Mouse (Mus musculus) liver, embryonic 11.5 days (tissue): ENCODE data around the gene Sorbs2. TPM values are rescaled to one million over a fixed set of nuclear protein-coding genes. Genes with fewer than 3 reads are reported as not detected.

ENCODE experiments used
- ATAC-seq: fragments of 200-750 bp; cut with Nextera tagmentation; replicated peaks from 2 replicates; pipeline ENCODE4 v1.8.0; 2017; ENCODE audit warnings: moderate number of reproducible peaks, mild to moderate bottlenecking, moderate TSS enrichment, moderate library complexity; ENCODE audit not compliant: low FRiP score
- DNase-seq: peaks from one replicate; pipeline ENCODE4 v3.0.0-alpha.2; 2017; ENCODE audit warnings: low spot score
- H3K27ac ChIP-seq: fragments of 300-500 bp; sonication (generic); 2 replicates; pipeline ENCODE4 v1.5.1; 2014; ENCODE audit warnings: mild to moderate bottlenecking, low read depth, low read length, control low read depth
- H3K27me3 ChIP-seq: fragments of 300-500 bp; sonication (generic); replicated peaks from 2 replicates; pipeline ENCODE4 v1.6.1; 2014; ENCODE audit warnings: low read length, mixed read lengths; ENCODE audit not compliant: control insufficient read depth, insufficient read depth
- H3K36me3 ChIP-seq: fragments of 300-500 bp; sonication (generic); 2 replicates; pipeline ENCODE4 v1.6.1; 2014; ENCODE audit warnings: mild to moderate bottlenecking, low read length, moderate library complexity, mixed read lengths; ENCODE audit not compliant: control insufficient read depth, insufficient read depth
- H3K4me1 ChIP-seq: fragments of 300-500 bp; sonication (generic); replicated peaks from 2 replicates; pipeline ENCODE4 v1.6.1; 2014; ENCODE audit warnings: low read length, mixed read lengths; ENCODE audit not compliant: control insufficient read depth, insufficient read depth
- H3K4me2 ChIP-seq: fragments of 300-500 bp; sonication (generic); 2 replicates; pipeline ENCODE4 v1.6.1; 2014; ENCODE audit warnings: mild to moderate bottlenecking, control low read depth, moderate library complexity
- H3K4me3 ChIP-seq: fragments of 300-500 bp; sonication (generic); 2 replicates; pipeline ENCODE4 v1.5.1; 2014; ENCODE audit warnings: low read depth, low read length, control low read depth
- H3K9ac ChIP-seq: fragments of 300-500 bp; sonication (generic); 2 replicates; pipeline ENCODE4 v1.6.1; 2014; ENCODE audit warnings: low read depth, low read length, control low read depth
- H3K9me3 ChIP-seq: fragments of 300-500 bp; sonication (generic); 2 replicates; pipeline ENCODE4 v1.6.1; 2016; ENCODE audit warnings: low read length, inconsistent platforms, mixed read lengths; ENCODE audit not compliant: control insufficient read depth
- WGBS: fragments of 180-500 bp; shearing (Covaris S2); extraction: QIAGEN DNeasy Blood & Tissue Kit; methylation state at CpG from one replicate; pipeline ENCODE4 v1.1.7; 2014; 5-methylcytosine and 5-hydroxymethylcytosine counted together
- polyA plus RNA-seq: library from polyadenylated mRNA; unstranded; fragments of >200 nt; fragmentation: Nextera tagmentation; extraction: Ambion mirVana; gene quantifications from 2 replicates; pipeline ENCODE4 v1.2.1, GENCODE M21; 2014

Sorbs2 gene
- polyA plus RNA-seq, 1 experiment from 2014 or later: 5.7 TPM

DNA sequence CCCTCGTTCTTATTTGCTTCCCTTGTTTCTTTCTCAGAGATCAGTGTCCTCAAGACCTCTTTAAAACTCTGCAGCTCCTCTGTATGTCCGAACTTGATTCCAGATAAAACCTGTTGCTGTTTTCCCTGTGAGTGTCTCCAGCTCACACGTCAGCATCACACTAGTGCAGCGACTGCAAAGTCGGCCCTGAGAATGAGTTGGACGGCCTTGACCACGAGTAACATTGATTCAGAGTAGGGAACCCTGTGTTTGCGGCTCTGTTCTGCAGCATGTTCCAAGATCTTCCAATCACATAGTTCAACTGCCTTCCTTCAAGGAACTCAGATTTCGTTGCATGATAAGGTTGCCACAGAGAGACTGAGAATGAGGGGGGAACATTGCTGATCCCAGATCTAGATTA lies 268.8 kb downstream of the Sorbs2 start:
- no peak overlapping the region for H3K4me3 ChIP-seq
- H3K4me2 ChIP-seq: no peak overlapping the region
- H3K9ac ChIP-seq: no peak overlapping the region
- H3K36me3 ChIP-seq: no peaks in the 10 kb centered on the region
- H3K4me1 ChIP-seq: no peaks in the 10 kb centered on the region
- 86% methylated on average over 9 of the region's 9 CpGs for WGBS
- ATAC-seq: no peak
- H3K27ac ChIP-seq: no peak overlapping the region
- H3K9me3 ChIP-seq: no peaks in the 10 kb centered on the region
- no peak for DNase-seq
- H3K27me3 ChIP-seq: no peaks in the 10 kb centered on the region

DNA sequence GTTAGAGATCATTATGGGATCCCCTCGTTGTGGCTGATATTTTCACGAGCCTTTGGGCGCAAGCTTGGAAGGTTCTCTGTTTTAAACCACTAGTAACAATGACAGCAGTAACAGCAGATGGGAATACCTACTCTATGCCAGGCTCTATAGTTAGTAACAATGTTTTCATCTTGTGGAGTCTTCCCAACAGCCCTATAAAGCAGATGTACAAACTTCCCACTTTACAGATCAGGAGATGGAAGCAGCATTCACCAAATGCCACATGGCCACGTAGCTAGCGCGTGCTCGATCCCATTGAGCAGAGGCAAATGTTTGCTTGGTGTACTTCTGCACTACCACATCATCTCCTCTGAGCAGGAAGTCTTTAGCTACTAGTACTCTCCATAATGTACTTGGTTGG lies 269.4 kb downstream of the Sorbs2 start:
- DNase-seq: no peak
- 89% methylated on average over 7 of the region's 7 CpGs for WGBS
- H3K9me3 ChIP-seq: no peaks in the 10 kb centered on the region
- no peak for ATAC-seq
- H3K9ac ChIP-seq: no peak overlapping the region
- no peak overlapping the region for H3K27ac ChIP-seq
- no peaks in the 10 kb centered on the region for H3K27me3 ChIP-seq
- H3K4me3 ChIP-seq: no peak overlapping the region
- no peak overlapping the region for H3K4me2 ChIP-seq
- H3K4me1 ChIP-seq: no peaks in the 10 kb centered on the region
- H3K36me3 ChIP-seq: no peaks in the 10 kb centered on the region

DNA sequence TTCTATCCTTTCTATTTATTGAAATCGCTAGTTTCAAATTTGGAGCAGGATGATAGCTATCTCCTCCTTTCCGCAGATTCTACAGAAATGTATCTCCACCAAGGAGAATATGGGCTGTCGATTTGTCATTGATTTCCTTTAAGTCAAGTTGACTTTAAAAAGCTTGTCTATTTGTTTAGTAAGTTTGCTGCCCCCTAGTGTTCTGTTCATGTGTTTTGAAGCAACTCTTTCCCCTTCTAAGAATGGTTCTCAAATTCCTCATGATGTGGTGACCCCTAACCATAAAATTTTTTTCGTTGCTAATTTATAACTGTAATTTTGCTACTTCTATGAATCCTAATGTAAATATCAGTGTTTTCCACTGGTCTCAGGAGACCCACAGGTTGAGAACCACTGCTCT lies 273.0 kb downstream of the Sorbs2 start:
- no peak overlapping the region for H3K4me2 ChIP-seq
- no peaks in the 10 kb centered on the region for H3K4me1 ChIP-seq
- no peak overlapping the region for H3K27ac ChIP-seq
- H3K36me3 ChIP-seq: no peaks in the 10 kb centered on the region
- WGBS: 40% methylated on average over 4 of the region's 4 CpGs
- H3K9ac ChIP-seq: no peak overlapping the region
- ATAC-seq (no peak), DNase-seq (no peak)
- H3K9me3 ChIP-seq: no peaks in the 10 kb centered on the region
- no peak overlapping the region for H3K4me3 ChIP-seq
- H3K27me3 ChIP-seq: no peaks in the 10 kb centered on the region

DNA sequence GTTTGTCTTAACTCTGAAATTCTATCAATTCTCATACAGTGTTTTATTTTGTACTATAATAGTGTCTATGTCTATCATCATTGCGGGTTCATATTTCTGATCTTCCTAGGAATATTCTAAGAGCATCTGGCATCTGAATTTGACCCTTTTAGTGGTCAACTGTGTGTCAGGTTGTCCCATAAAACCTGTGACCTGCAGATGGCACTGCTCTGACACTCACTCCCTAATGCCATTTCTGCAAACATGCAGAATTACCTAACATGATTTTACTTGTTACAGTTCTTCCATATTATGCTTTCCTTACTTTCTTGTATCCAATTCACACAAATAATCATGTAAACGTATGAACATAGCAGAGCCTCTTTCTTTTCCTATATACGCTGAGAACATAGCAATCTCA lies 281.0 kb downstream of the Sorbs2 start:
- Histone ChIP-seq H3K4me1 (no peaks in the 10 kb centered on the region), H3K9me3 (no peaks in the 10 kb centered on the region), H3K36me3 (no peaks in the 10 kb centered on the region), H3K4me2 (no peak overlapping the region), H3K27ac (no peak overlapping the region), H3K4me3 (no peak overlapping the region), H3K27me3 (no peaks in the 10 kb centered on the region), H3K9ac (no peak overlapping the region)
- ATAC-seq (no peak), DNase-seq (no peak)
- 75% methylated on average over 3 of the region's 3 CpGs for WGBS

DNA sequence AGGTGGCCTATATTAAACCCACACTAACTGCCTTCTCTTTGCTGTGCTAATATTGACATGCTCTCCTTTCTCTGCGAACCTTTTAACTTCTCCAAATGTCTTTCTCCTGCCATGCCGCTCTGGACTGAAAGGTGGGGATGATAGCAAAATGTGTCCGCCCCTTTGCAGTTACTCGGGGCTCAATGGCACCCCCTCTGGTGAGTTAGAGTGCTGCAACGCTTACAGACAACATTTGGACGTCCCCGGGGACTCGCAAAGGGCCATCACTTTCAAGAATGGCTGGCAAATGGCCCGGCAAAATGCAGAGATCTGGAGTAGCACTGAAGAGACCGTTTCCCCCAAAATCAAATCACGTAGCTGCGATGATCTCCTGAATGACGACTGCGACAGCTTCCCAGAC lies 287.3 kb downstream of the Sorbs2 start:
- DNase-seq (no peak), ATAC-seq (no peak)
- Histone ChIP-seq H3K27me3 (no peaks in the 10 kb centered on the region), H3K9ac (no peak overlapping the region), H3K36me3 (no peaks in the 10 kb centered on the region), H3K4me2 (no peak overlapping the region), H3K4me3 (no peak overlapping the region), H3K4me1 (no peaks in the 10 kb centered on the region), H3K9me3 (no peaks in the 10 kb centered on the region), H3K27ac (no peak overlapping the region)
- whole genome bisulfite sequencing: 87% methylated on average over 14 of the region's 14 CpGs

DNA sequence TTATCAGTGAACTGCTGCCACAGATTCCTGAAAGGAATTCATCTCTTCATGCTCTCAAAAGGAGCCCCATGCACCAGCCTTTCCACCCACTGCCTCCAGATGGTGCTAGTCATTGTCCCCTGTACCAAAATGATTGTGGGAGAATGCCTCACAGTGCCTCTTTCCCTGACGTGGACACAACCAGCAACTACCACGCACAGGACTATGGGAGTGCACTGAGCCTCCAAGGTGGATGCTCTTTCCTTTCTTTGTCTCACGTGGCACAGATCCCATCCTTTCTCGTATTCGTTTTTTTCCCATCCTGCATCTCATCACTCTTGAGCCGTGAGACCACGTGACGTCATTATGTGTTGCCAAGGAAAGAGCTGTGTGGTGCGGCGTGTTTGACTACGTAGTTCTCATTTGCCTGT lies 288.7 kb downstream of the Sorbs2 start:
- no peaks in the 10 kb centered on the region for H3K4me1 ChIP-seq
- no peak overlapping the region for H3K9ac ChIP-seq
- H3K27me3 ChIP-seq: no peaks in the 10 kb centered on the region
- H3K4me3 ChIP-seq: no peak overlapping the region
- no peaks in the 10 kb centered on the region for H3K36me3 ChIP-seq
- DNase-seq (no peak), ATAC-seq (no peak)
- H3K4me2 ChIP-seq: no peak overlapping the region
- no peaks in the 10 kb centered on the region for H3K9me3 ChIP-seq
- WGBS: 65% methylated on average over 11 of the region's 11 CpGs
- no peak overlapping the region for H3K27ac ChIP-seq

DNA sequence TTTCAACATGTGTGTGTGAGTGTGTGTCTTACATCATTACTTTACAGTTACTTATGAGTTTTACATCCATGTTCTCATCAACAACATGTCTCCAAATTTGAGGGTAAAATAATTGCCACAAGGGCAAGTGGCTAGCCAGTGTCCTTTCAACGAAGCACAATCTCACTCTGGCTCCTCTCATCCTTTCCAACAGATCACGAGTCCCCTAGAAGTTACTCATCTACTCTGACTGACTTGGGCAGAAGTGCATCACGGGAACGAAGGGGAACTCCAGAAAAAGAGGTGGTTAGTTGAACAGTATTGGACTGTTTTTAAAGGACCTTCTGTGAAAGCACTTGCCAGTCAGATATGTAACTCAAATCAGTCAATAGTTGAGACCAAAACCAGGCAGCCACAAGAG lies 291.9 kb downstream of the Sorbs2 start:
- DNase-seq (no peak), ATAC-seq (no peak)
- Histone ChIP-seq H3K9me3 (no peaks in the 10 kb centered on the region), H3K4me3 (no peak overlapping the region), H3K4me2 (no peak overlapping the region), H3K36me3 (no peaks in the 10 kb centered on the region), H3K9ac (no peak overlapping the region), H3K27me3 (no peaks in the 10 kb centered on the region), H3K4me1 (no peaks in the 10 kb centered on the region), H3K27ac (no peak overlapping the region)
- 78% methylated on average over 4 of the region's 4 CpGs for WGBS

DNA sequence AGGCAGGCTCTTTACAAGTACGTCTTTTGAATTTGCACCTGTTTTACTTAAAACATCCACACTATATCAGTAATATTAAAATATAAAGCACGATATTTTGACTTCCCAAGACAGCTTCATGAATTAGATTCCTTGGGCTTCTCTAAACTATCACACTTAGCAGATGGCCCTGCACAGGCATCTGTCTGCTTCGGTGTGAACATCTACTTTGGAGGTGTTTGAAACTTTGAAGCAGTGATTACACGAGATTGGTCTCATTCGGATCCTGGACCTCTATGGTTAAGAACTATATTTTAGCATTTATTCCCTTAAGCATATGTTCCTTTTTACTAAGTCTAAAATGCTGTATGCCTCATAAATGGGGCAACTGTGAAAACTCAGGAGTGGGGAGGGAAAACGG lies 301.0 kb downstream of the Sorbs2 start:
- Histone ChIP-seq H3K27me3 (no peaks in the 10 kb centered on the region), H3K27ac (no peak overlapping the region), H3K9ac (no peak overlapping the region), H3K4me3 (no peak overlapping the region), H3K4me1 (no peaks in the 10 kb centered on the region), H3K4me2 (no peak overlapping the region), H3K36me3 (no peaks in the 10 kb centered on the region), H3K9me3 (no peaks in the 10 kb centered on the region)
- ATAC-seq (no peak), DNase-seq (no peak)
- WGBS: 84% methylated on average over 6 of the region's 6 CpGs

DNA sequence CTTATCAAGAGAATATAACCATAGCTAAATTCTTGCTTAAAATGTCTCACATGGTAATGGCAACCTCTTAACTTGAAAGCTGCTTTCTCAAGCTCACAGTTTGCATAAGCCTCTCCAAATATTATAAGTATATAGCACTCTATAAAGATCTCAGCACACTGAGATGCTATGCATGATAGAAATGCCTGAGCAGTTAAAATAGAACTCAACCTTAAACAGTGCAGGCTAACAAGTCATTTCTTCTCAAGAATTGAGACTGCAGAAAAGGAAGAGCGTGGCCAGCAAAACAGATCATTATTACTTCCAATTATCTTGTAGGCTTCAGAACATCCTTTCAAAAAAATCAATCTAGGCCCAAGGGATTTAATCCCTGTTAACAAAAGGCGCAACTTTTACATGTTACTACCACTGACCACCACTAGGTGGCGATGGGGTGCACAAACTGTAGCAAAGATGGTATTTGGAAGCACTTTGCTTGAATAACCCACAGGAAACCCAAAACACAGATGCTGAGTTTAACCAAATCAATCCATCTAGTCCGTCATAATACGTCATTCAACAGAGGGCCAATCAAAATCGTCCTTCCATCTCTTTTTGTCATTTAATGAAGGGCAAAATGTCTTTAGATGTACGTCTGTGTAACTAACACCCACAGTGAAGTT lies 309.3 kb downstream of the Sorbs2 start:
- no peaks in the 10 kb centered on the region for H3K4me1 ChIP-seq
- H3K9me3 ChIP-seq: no peaks in the 10 kb centered on the region
- 23% methylated on average over 7 of the region's 7 CpGs for WGBS
- H3K4me2 ChIP-seq: no peak overlapping the region
- H3K27ac ChIP-seq: no peak overlapping the region
- no peaks in the 10 kb centered on the region for H3K36me3 ChIP-seq
- DNase-seq (no peak), ATAC-seq (no peak)
- no peak overlapping the region for H3K9ac ChIP-seq
- H3K27me3 ChIP-seq: no peaks in the 10 kb centered on the region
- H3K4me3 ChIP-seq: no peak overlapping the region
